Mouse (Mus musculus): Measurements from ENCODE around the gene Selenoi. TPM values are rescaled to one million over a fixed set of nuclear protein-coding genes. Genes with fewer than 3 reads are reported as not detected.
A peak's percentile ranks its signal among the peaks of the same experiment; 100 is the strongest.
"Not testable (repeated sequence)": the region's sequence is repeated elsewhere in the genome, so short reads cannot be mapped to it uniquely, and the experiment has no call there.

The Selenoi gene
- polyA plus RNA-seq, 1 experiment from 2014 or later: 20.8 TPM

DNA sequence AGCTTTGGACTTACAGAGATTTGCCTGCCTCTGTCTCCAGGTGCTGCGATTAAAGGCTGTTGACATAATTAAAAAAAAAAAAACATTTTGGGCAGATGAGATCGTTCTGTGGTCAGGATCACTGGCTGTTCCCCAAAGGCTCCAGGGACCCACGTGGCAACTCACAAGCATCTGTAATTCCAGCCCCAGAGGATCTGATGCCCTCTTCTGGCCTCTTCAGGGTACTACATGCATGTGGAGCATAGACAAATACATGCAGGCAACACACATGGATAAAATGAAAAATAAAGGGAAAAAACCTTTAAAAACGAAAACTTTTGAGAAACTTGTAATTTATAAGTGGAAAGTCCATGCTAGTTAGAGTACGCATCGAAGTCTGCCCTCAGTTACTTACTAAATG, 25.1 kb upstream of the Selenoi start:
- Histone ChIP-seq H3K9ac (no peak overlapping the region), H3K4me2 (no peak overlapping the region), H3K27ac (ENCODE audit: poor library complexity, severe bottlenecking) (no peak overlapping the region), H3K4me1 (replicated peaks) (peaks cover 14% of the 10 kb centered on the region), H3K36me3 (no peaks in the 10 kb centered on the region), H3K27me3 (replicated peaks) (no peaks in the 10 kb centered on the region), H3K9me3 (replicated peaks) (no peaks in the 10 kb centered on the region), H3K4me3 (no peak overlapping the region)
- ATAC-seq (ENCODE audit: insufficient number of reproducible peaks, low FRiP score): no peak
- WGBS: 64% methylated on average over 6 of the region's 6 CpGs

DNA sequence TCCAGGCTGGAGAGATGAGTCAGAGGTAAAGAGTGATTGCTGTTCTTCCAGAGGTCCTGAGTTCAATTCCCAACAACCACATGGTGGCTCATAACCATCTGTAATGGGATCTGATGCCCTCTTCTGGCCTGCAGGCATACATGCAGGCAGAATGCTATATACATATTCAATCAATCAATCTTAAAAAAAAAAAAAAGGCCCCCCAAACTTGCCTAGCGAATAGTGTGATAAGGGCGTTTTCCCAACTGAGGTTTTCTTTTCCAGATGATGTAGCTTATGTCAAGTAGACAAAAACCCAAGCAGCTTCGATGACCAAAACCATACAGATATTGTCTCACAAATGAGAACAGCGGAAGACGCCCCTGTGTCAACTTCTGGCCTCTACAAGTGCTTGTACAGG, 21.6 kb upstream of the Selenoi start:
- H3K36me3 ChIP-seq; H3K27ac ChIP-seq (ENCODE audit: poor library complexity, severe bottlenecking); H3K4me3 ChIP-seq; H3K4me1 ChIP-seq (replicated peaks); H3K9me3 ChIP-seq (replicated peaks); ATAC-seq (ENCODE audit: insufficient number of reproducible peaks, low FRiP score); H3K4me2 ChIP-seq; H3K27me3 ChIP-seq (replicated peaks); H3K9ac ChIP-seq: not testable (repeated sequence)
- WGBS: 80% methylated on average over 5 of the region's 5 CpGs

DNA sequence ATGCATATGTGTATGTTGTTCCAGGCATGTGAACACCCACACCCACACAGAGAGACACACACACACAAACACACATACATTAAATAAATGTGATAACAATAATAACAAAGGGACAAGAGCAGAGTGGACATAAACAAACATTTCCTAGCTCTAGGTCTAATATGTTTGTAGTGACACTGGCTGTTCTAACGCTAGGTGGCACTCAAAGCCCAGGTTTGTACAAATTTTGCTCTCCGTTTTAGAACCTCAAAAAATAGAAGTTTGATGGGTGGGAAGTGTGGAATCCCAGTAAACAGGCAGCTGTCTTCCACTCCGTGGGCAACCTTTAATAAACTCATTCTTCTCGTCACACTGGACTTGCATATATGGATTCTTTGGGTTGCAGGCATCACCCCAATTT, 17.5 kb upstream of the Selenoi start:
- no peaks in the 10 kb centered on the region for H3K9me3 ChIP-seq (replicated peaks)
- H3K27ac ChIP-seq (ENCODE audit: poor library complexity, severe bottlenecking): no peak overlapping the region
- no peak overlapping the region for H3K4me3 ChIP-seq
- no peak for ATAC-seq (ENCODE audit: insufficient number of reproducible peaks, low FRiP score)
- H3K9ac ChIP-seq: no peak overlapping the region
- peaks cover 5% of the 10 kb centered on the region; the same call in 1 of the 2 replicates for H3K4me1 ChIP-seq (replicated peaks)
- H3K27me3 ChIP-seq (replicated peaks): no peaks in the 10 kb centered on the region
- 8% methylated on average over 4 of the region's 4 CpGs for WGBS
- H3K4me2 ChIP-seq: no peak overlapping the region
- H3K36me3 ChIP-seq: no peaks in the 10 kb centered on the region

GRCm38 (mm10) chr5:30215970-30216369, 16.4 kb upstream of the Selenoi start:
- H3K27me3 ChIP-seq (replicated peaks): no peaks in the 10 kb centered on the region
- 72% methylated on average over 5 of the region's 5 CpGs for WGBS
- no peaks in the 10 kb centered on the region for H3K9me3 ChIP-seq (replicated peaks)
- no peaks in the 10 kb centered on the region for H3K36me3 ChIP-seq
- no peak overlapping the region for H3K4me2 ChIP-seq
- no peak overlapping the region for H3K9ac ChIP-seq
- no peak overlapping the region for H3K4me3 ChIP-seq
- no peaks in the 10 kb centered on the region for H3K4me1 ChIP-seq (replicated peaks)
- H3K27ac ChIP-seq (ENCODE audit: poor library complexity, severe bottlenecking): no peak overlapping the region
- ATAC-seq (ENCODE audit: insufficient number of reproducible peaks, low FRiP score): no peak

DNA sequence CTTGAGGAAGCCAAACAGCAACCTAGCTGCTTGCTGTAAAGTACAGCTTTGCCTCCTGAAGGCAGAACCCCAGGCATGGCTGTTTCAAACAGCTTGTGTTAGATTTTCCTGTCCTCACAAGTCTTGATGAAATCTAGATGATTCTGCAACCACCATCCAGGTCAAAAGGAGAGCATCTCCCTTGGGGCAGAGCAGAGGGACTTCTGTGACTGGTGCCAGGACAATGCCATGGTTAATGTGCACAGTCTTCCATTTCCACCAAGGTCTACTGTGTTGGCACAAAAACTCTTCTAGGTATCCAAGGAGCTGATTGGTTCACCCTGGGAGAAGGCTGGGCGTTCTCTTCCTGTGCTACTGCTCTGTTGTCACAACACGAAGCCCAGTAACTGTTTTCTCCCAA, 12.7 kb upstream of the Selenoi start:
- no peak overlapping the region for H3K4me3 ChIP-seq
- 71% methylated on average over 2 of the region's 2 CpGs for WGBS
- H3K27ac ChIP-seq (ENCODE audit: poor library complexity, severe bottlenecking): no peak overlapping the region
- H3K9me3 ChIP-seq (replicated peaks): no peaks in the 10 kb centered on the region
- no peak overlapping the region for H3K9ac ChIP-seq
- H3K4me2 ChIP-seq: no peak overlapping the region
- no peaks in the 10 kb centered on the region for H3K27me3 ChIP-seq (replicated peaks)
- peaks cover 7% of the 10 kb centered on the region for H3K36me3 ChIP-seq
- no peak for ATAC-seq (ENCODE audit: insufficient number of reproducible peaks, low FRiP score)
- H3K4me1 ChIP-seq (replicated peaks): no peaks in the 10 kb centered on the region

- ATAC-seq (ENCODE audit: insufficient number of reproducible peaks, low FRiP score): no peak
These were observed 11.7 kb upstream of the Selenoi start for GRCm38 (mm10) chr5:30220666-30221065.

GRCm38 (mm10) chr5:30222681-30223080, 9.7 kb upstream of the Selenoi start:
- H3K4me1 ChIP-seq (replicated peaks): no peaks in the 10 kb centered on the region
- ATAC-seq (ENCODE audit: insufficient number of reproducible peaks, low FRiP score): no peak
- no peak overlapping the region for H3K4me3 ChIP-seq
- 97% methylated on average over 8 of the region's 8 CpGs for WGBS
- no peak overlapping the region for H3K4me2 ChIP-seq
- H3K9ac ChIP-seq: no peak overlapping the region
- H3K27me3 ChIP-seq (replicated peaks): no peaks in the 10 kb centered on the region
- H3K27ac ChIP-seq (ENCODE audit: poor library complexity, severe bottlenecking): no peak overlapping the region
- H3K9me3 ChIP-seq (replicated peaks): no peaks in the 10 kb centered on the region
- peaks cover 7% of the 10 kb centered on the region for H3K36me3 ChIP-seq

More at GRCm38 (mm10) chr5:30220666-30221065, 11.7 kb upstream of the Selenoi start:
- H3K27me3 ChIP-seq (replicated peaks): no peaks in the 10 kb centered on the region
- no peak overlapping the region for H3K4me3 ChIP-seq
- WGBS: 89% methylated on average over 8 of the region's 8 CpGs
- H3K4me2 ChIP-seq: no peak overlapping the region
- H3K36me3 ChIP-seq: peaks cover 7% of the 10 kb centered on the region
- H3K9me3 ChIP-seq (replicated peaks): no peaks in the 10 kb centered on the region
- no peaks in the 10 kb centered on the region for H3K4me1 ChIP-seq (replicated peaks)
- no peak overlapping the region for H3K27ac ChIP-seq (ENCODE audit: poor library complexity, severe bottlenecking)
- no peak overlapping the region for H3K9ac ChIP-seq

- no peak overlapping the region for H3K4me3 ChIP-seq
- WGBS: 81% methylated on average over 4 of the region's 4 CpGs
- H3K9me3 ChIP-seq (replicated peaks): no peaks in the 10 kb centered on the region
- no peak for ATAC-seq (ENCODE audit: insufficient number of reproducible peaks, low FRiP score)
- H3K27me3 ChIP-seq (replicated peaks): no peaks in the 10 kb centered on the region
- no peak overlapping the region for H3K4me2 ChIP-seq
- no peak overlapping the region for H3K9ac ChIP-seq
- no peak overlapping the region for H3K27ac ChIP-seq (ENCODE audit: poor library complexity, severe bottlenecking)
- peaks cover 14% of the 10 kb centered on the region for H3K4me1 ChIP-seq (replicated peaks)
- H3K36me3 ChIP-seq: peaks cover 10% of the 10 kb centered on the region
These were observed 1.5 kb upstream of the Selenoi start for GRCm38 (mm10) chr5:30230901-30231300.

DNA sequence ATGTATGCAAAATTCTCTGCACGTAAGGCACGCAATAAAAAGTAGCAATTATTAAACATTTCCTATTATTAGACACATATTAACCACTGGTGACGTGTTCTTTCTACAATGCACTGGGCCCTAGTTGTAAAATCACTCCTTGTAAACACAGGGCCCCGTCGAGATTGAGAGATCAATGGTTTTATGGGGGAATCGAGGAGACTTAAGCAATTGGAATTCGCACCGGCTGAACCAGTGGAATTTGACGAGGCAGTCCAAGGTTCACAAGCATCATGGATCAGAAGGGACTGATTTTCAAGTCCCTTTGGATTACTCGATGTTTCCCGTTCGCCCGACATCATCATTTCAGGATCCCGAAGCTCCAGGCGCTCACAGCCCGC, 500 bp upstream of the Selenoi start:
- ATAC-seq (ENCODE audit: insufficient number of reproducible peaks, low FRiP score): no peak
- Histone ChIP-seq H3K27me3 (replicated peaks) (no peaks in the 10 kb centered on the region), H3K4me3 (peak overlapping the region; percentile 82), H3K4me2 (peak overlapping the region; percentile 77), H3K27ac (ENCODE audit: poor library complexity, severe bottlenecking) (peak overlapping the region; percentile 93), H3K4me1 (replicated peaks) (peaks cover 20% of the 10 kb centered on the region), H3K9me3 (replicated peaks) (no peaks in the 10 kb centered on the region), H3K36me3 (peaks cover 10% of the 10 kb centered on the region), H3K9ac (peak overlapping the region; percentile 61)
- 57% methylated on average over 16 of the region's 16 CpGs for WGBS

- no peaks in the 10 kb centered on the region for H3K9me3 ChIP-seq (replicated peaks)
- H3K4me2 ChIP-seq: peak overlapping the region; percentile 77
- no peak for ATAC-seq (ENCODE audit: insufficient number of reproducible peaks, low FRiP score)
- H3K9ac ChIP-seq: peak overlapping the region; percentile 86
- no peaks in the 10 kb centered on the region for H3K27me3 ChIP-seq (replicated peaks)
- peak overlapping the region; percentile 82 for H3K4me3 ChIP-seq
- 2% methylated on average over 15 of the region's 15 CpGs for WGBS
- peak overlapping the region; percentile 93 for H3K27ac ChIP-seq (ENCODE audit: poor library complexity, severe bottlenecking)
- peaks cover 10% of the 10 kb centered on the region for H3K36me3 ChIP-seq
- peaks cover 20% of the 10 kb centered on the region for H3K4me1 ChIP-seq (replicated peaks)
These were observed 661 bp downstream of the Selenoi start for GRCm38 (mm10) chr5:30233042-30233441.

DNA sequence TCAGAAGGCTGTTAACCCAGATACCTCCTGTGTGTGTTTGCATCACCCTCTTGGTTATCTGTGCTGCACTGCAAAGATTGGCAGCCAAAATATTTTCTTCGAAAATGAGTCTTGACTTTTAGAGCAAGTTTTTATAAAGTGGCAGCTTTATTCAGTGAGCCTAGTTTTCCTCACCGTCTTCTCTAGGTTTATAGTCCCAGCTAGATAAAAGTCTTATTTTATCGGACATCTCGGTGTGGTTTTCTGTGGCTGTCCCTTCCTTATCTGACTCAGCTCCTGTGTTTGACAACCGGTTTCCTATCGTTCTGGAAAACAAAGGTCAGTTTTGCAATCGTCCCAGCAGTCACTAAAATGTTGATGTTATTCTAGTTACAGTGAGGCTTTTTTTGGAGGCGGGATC, 1.6 kb downstream of the Selenoi start:
- peak overlapping the region; percentile 77 for H3K4me2 ChIP-seq
- H3K9me3 ChIP-seq (replicated peaks): no peaks in the 10 kb centered on the region
- WGBS: 22% methylated on average over 8 of the region's 8 CpGs
- peaks cover 12% of the 10 kb centered on the region for H3K36me3 ChIP-seq
- no peak for ATAC-seq (ENCODE audit: insufficient number of reproducible peaks, low FRiP score)
- no peak overlapping the region for H3K9ac ChIP-seq
- peak overlapping the region; percentile 82 for H3K4me3 ChIP-seq
- H3K27ac ChIP-seq (ENCODE audit: poor library complexity, severe bottlenecking): no peak overlapping the region
- H3K4me1 ChIP-seq (replicated peaks): peaks cover 20% of the 10 kb centered on the region
- no peaks in the 10 kb centered on the region for H3K27me3 ChIP-seq (replicated peaks)

DNA sequence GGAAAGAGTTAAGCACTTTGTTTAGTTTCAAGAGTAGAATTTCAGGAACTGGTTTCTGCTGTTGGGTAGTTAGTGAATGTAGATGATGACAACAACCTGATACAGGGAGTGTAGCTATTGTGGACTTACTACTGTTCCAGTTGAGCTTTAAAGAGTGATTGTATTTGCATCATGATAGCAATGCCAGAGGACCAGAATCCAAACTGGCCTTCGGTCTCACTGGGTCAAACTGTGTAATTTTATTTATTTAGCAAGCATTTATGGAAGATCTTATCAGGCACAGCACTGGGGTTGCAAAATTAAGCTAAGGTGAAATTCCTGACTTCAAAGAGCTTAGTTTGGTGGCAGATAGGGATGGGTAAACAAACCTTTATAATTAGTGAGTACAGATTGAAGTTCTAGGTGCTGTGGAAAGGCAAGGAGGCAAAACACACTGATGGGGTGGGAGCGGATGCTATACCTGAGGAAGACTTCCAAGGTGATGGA, 3.3 kb downstream of the Selenoi start:
- Histone ChIP-seq H3K4me1 (replicated peaks) (peaks cover 22% of the 10 kb centered on the region), H3K27me3 (replicated peaks) (no peaks in the 10 kb centered on the region), H3K9ac (no peak overlapping the region), H3K27ac (ENCODE audit: poor library complexity, severe bottlenecking) (no peak overlapping the region), H3K4me2 (no peak overlapping the region), H3K36me3 (peaks cover 6% of the 10 kb centered on the region; the same call in 1 of the 2 replicates), H3K4me3 (no peak overlapping the region), H3K9me3 (replicated peaks) (no peaks in the 10 kb centered on the region)
- 85% methylated on average over 2 of the region's 2 CpGs for WGBS
- ATAC-seq (ENCODE audit: insufficient number of reproducible peaks, low FRiP score): no peak
